Mouse (Mus musculus) midbrain, postnatal 0 days (tissue): ENCODE results near the gene Olfr876. TPM values are rescaled to one million over a fixed set of nuclear protein-coding genes. Genes with fewer than 3 reads are reported as not detected.

Experiments
- ATAC-seq: fragments of 200-750 bp; cut with Nextera tagmentation; 2 replicates; pipeline ENCODE4 v1.8.0; 2017; ENCODE audit warnings: moderate number of reproducible peaks, mild to moderate bottlenecking, moderate TSS enrichment, moderate library complexity; ENCODE audit not compliant: low FRiP score
- DNase-seq: peaks from one replicate; pipeline ENCODE4 v3.0.0-alpha.2; 2015; ENCODE audit warnings: low spot score
- H3K27ac ChIP-seq: fragments of 300-500 bp; sonication (generic); 2 replicates; pipeline ENCODE4 v1.5.1; 2014; ENCODE audit warnings: low read depth, mild to moderate bottlenecking, low read length, mixed read lengths
- H3K27me3 ChIP-seq: fragments of 300-500 bp; sonication (generic); 2 replicates; pipeline ENCODE4 v1.6.1; 2014; ENCODE audit warnings: low read length, control low read depth, mixed read lengths; ENCODE audit not compliant: insufficient read depth
- H3K36me3 ChIP-seq: fragments of 300-500 bp; sonication (generic); 2 replicates; pipeline ENCODE4 v1.6.1; 2014; ENCODE audit warnings: low read length, control low read depth, mixed read lengths; ENCODE audit not compliant: insufficient read depth
- H3K4me1 ChIP-seq: fragments of 300-500 bp; sonication (generic); 2 replicates; pipeline ENCODE4 v1.6.1; 2014; ENCODE audit warnings: mild to moderate bottlenecking, control low read depth, antibody characterized with exemption, low read length, mixed read lengths; ENCODE audit not compliant: insufficient read depth
- H3K4me2 ChIP-seq: fragments of 300-500 bp; sonication (generic); 2 replicates; pipeline ENCODE4 v1.6.1; 2014; ENCODE audit warnings: low read depth, mild to moderate bottlenecking, low read length, mixed read lengths; ENCODE audit not compliant: poor library complexity, severe bottlenecking
- H3K4me3 ChIP-seq: fragments of 300-500 bp; sonication (generic); 2 replicates; pipeline ENCODE4 v1.5.1; 2014; ENCODE audit warnings: low read depth, mild to moderate bottlenecking, low read length, moderate library complexity
- H3K9ac ChIP-seq: fragments of 300-500 bp; sonication (generic); replicated peaks from 2 replicates; pipeline ENCODE4 v1.6.1; 2014; ENCODE audit warnings: mild to moderate bottlenecking, low read length, moderate library complexity, mixed read lengths; ENCODE audit not compliant: poor library complexity, severe bottlenecking
- H3K9me3 ChIP-seq: fragments of 300-500 bp; sonication (generic); 2 replicates; pipeline ENCODE4 v1.6.1; 2016; ENCODE audit warnings: low read length, control low read depth
- CTCF ChIP-seq: IDR thresholded peaks from 2 replicates; pipeline ENCODE4 v1.5.1; 2016; ENCODE audit warnings: antibody characterized with exemption, mild to moderate bottlenecking
- WGBS: fragments of 180-500 bp; shearing (Covaris S2); extraction: QIAGEN DNeasy Blood & Tissue Kit; methylation state at CpG from one replicate; pipeline ENCODE4 v1.1.7; 2014; 5-methylcytosine and 5-hydroxymethylcytosine counted together
- polyA plus RNA-seq: library from polyadenylated mRNA; unstranded; fragments of >200 nt; fragmentation: Nextera tagmentation; extraction: Ambion mirVana; gene quantifications from 2 replicates; pipeline ENCODE4 v1.2.1, GENCODE M21; 2015
- total RNA-seq: library from RNA; depleted of rRNA; stranded (reverse); fragments of >200 nt; gene quantifications from 2 replicates; pipeline ENCODE4 v1.2.3, GENCODE M21; 2014

The Olfr876 gene
- total and polyA plus RNA-seq, 2 experiments from 2014 or later: not detected

- no peak overlapping the region for H3K27ac ChIP-seq
- H3K27me3 ChIP-seq: no peaks in the 10 kb centered on the region
- no peaks in the 10 kb centered on the region for H3K9me3 ChIP-seq
- no peaks in the 10 kb centered on the region for H3K36me3 ChIP-seq
- DNase-seq: no peak
- H3K4me1 ChIP-seq: peaks cover 5% of the 10 kb centered on the region; the same call in 1 of the 2 replicates
- WGBS: 82% methylated on average over 2 of the region's 2 CpGs
- H3K4me3 ChIP-seq: no peak overlapping the region
- no peak overlapping the region for H3K9ac ChIP-seq
- no peak overlapping the region for H3K4me2 ChIP-seq
- no peak for ATAC-seq
- no peak for TF ChIP-seq CTCF
These were observed 16.4 kb upstream of the Olfr876 start for GRCm38 (mm10) chr9:37786411-37786810.

DNA sequence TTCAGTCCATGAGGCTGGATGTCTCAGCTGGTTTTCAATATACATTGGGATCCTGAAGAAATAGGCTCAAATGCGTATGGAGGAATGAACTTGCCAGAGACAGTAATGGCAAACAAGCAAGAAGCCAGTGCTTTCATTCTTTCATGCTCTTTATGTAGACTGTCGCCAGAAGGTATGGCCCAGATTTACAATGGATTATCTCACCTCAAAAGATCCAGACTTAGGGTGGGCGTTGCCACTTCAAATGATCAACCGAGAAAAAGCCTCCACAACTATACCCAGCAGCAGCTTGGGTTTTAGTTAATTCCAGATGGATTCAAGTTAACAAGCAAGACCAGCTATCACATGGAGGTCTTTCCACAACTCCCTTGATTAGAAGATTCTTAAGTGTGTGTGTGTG is 776 bp upstream of the Olfr876 start:
- no peaks in the 10 kb centered on the region for H3K36me3 ChIP-seq
- DNase-seq (no peak), ATAC-seq (no peak)
- no peak for TF ChIP-seq CTCF
- H3K4me2 ChIP-seq: no peak overlapping the region
- no peak overlapping the region for H3K4me3 ChIP-seq
- H3K27ac ChIP-seq: no peak overlapping the region
- H3K9ac ChIP-seq: no peak overlapping the region
- H3K9me3 ChIP-seq: no peaks in the 10 kb centered on the region
- 73% methylated on average over 4 of the region's 4 CpGs for WGBS
- no peaks in the 10 kb centered on the region for H3K27me3 ChIP-seq
- H3K4me1 ChIP-seq: no peaks in the 10 kb centered on the region

DNA sequence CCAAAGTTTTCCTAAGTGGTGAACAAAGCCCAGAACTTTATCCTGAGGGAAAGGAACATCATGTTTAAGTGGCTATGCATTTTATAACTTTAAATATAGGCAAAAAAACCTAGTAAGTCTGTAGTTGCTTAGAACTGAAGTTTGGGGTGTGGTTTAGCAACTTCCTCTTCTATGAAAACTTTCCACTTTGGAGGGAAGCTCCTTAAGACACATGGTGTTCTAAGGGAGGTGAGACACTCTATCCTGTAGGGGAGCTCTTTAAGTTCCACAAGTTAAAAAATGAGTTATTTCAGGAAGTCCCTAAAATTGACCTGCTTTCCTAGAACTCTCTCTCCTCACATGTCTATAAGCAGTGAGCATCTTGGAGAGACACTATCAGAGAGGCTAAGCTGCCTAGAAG is 4.4 kb downstream of the Olfr876 start:
- no peak overlapping the region for H3K4me2 ChIP-seq
- TF ChIP-seq CTCF: no peak
- H3K27ac ChIP-seq: no peak overlapping the region
- H3K4me1 ChIP-seq: no peaks in the 10 kb centered on the region
- DNase-seq (no peak), ATAC-seq (no peak)
- H3K27me3 ChIP-seq: no peaks in the 10 kb centered on the region
- H3K9ac ChIP-seq: no peak overlapping the region
- no peaks in the 10 kb centered on the region for H3K36me3 ChIP-seq
- no peak overlapping the region for H3K4me3 ChIP-seq
- no peaks in the 10 kb centered on the region for H3K9me3 ChIP-seq

DNA sequence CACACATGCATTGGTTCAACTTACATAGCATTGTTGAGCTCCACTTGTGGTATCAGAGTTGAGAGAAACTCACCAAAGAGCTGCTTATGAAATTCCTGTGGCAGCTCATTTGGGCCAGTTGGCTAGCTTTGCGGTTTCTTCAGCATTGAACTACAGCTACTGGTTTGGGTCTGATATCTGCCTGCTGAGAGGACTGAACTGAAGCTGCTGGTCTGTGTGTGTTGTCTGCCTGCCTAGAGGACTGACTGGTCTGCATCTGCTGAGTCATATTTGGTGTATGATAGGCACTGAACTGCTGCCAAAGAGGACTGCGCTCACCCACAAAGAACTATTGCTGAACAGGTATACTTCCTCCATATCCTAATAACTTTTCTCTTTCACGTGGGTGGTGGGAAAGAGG is 5.6 kb downstream of the Olfr876 start:
- no peaks in the 10 kb centered on the region for H3K9me3 ChIP-seq
- ATAC-seq (no peak), DNase-seq (no peak)
- no peak overlapping the region for H3K4me2 ChIP-seq
- no peaks in the 10 kb centered on the region for H3K27me3 ChIP-seq
- no peaks in the 10 kb centered on the region for H3K36me3 ChIP-seq
- no peak for TF ChIP-seq CTCF
- H3K27ac ChIP-seq: no peak overlapping the region
- 93% methylated on average over 3 of the region's 3 CpGs for WGBS
- H3K4me1 ChIP-seq: no peaks in the 10 kb centered on the region
- H3K9ac ChIP-seq: no peak overlapping the region
- H3K4me3 ChIP-seq: no peak overlapping the region

- no peak for ATAC-seq
- TF ChIP-seq CTCF: no peak
These were observed 6.1 kb downstream of the Olfr876 start for GRCm38 (mm10) chr9:37808976-37809375.

DNA sequence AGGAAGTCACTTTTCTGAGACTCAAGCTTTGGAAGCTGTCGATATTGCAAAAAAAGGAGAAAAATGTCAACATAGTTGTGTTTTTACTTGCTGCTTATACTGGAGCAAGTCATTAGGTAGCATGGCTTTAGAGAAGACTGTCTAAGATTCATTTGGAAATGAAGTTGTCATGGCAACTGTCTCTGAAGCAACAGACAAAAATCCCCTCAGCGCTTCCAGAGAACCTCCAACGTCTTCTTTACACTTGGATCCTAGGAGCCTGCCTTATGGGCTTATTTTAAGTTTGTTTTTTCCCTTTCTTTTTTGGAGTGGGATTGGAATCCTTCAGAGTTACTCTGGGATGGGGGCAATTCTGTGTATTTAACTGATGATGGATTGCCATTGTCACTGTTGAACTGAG is 11.9 kb downstream of the Olfr876 start:
- WGBS: 27% methylated on average over 3 of the region's 3 CpGs
- Histone ChIP-seq H3K36me3 (no peaks in the 10 kb centered on the region), H3K4me2 (no peak overlapping the region), H3K27me3 (no peaks in the 10 kb centered on the region), H3K9ac (no peak overlapping the region), H3K4me1 (peaks cover 3% of the 10 kb centered on the region; the same call in 1 of the 2 replicates), H3K4me3 (no peak overlapping the region), H3K27ac (no peak overlapping the region), H3K9me3 (no peaks in the 10 kb centered on the region)
- peak; percentile 72 for DNase-seq
- ATAC-seq: peak; percentile 81; the same call in 1 of the 2 replicates
- no peak for TF ChIP-seq CTCF

More at GRCm38 (mm10) chr9:37808976-37809375, 6.1 kb downstream of the Olfr876 start:
- Histone ChIP-seq H3K9ac (no peak overlapping the region), H3K27me3 (no peaks in the 10 kb centered on the region), H3K36me3 (no peaks in the 10 kb centered on the region), H3K4me2 (no peak overlapping the region), H3K27ac (no peak overlapping the region), H3K4me3 (no peak overlapping the region), H3K9me3 (no peaks in the 10 kb centered on the region), H3K4me1 (no peaks in the 10 kb centered on the region)
- WGBS: 77% methylated on average over 2 of the region's 2 CpGs
- peak; percentile 14 for DNase-seq

GRCm38 (mm10) chr9:37829881-37830280 is 27.1 kb downstream of the Olfr876 start:
- Histone ChIP-seq H3K4me3 (no peak overlapping the region), H3K27me3 (no peaks in the 10 kb centered on the region), H3K4me2 (no peak overlapping the region), H3K9me3 (no peaks in the 10 kb centered on the region), H3K27ac (no peak overlapping the region), H3K9ac (no peak overlapping the region), H3K4me1 (no peaks in the 10 kb centered on the region), H3K36me3 (no peaks in the 10 kb centered on the region)
- ATAC-seq (no peak), DNase-seq (no peak)
- no peak for TF ChIP-seq CTCF
